Mouse (Mus musculus) brain, embryonic 14.5 days (tissue): Measurements from ENCODE around the gene Bicc1. TPM values are rescaled to one million over a fixed set of nuclear protein-coding genes. Genes with fewer than 3 reads are reported as not detected.
A peak's percentile ranks its signal among the peaks of the same experiment; 100 is the strongest.

ENCODE experiments used
- DNase-seq: peaks from one replicate; pipeline ENCODE4 v3.0.0-alpha.2; 2011; ENCODE audit warnings: low read depth
- CTCF ChIP-seq: fragments of 200-500 bp; IDR thresholded peaks from 2 replicates; pipeline ENCODE4 v1.5.1; 2012; ENCODE audit warnings: inconsistent platforms, mild to moderate bottlenecking, moderate library complexity, borderline replicate concordance; ENCODE audit not compliant: insufficient read depth, insufficient read length; ENCODE audit errors: extremely low read depth
- POLR2A ChIP-seq: fragments of 200-500 bp; IDR thresholded peaks from 2 replicates; pipeline ENCODE4 v1.6.1; 2012; ENCODE audit warnings: mild to moderate bottlenecking, inconsistent platforms, borderline replicate concordance; ENCODE audit not compliant: poor library complexity, insufficient read depth, insufficient read length, severe bottlenecking; ENCODE audit errors: extremely low read depth
- polyA plus RNA-seq: library from polyadenylated mRNA; depleted of rRNA; stranded (reverse); fragments of >200 nt; gene quantifications from 2 replicates; pipeline ENCODE4 v1.2.3, GENCODE M21; 2012

Gene Bicc1
- polyA plus RNA-seq, 1 experiment, result 6.9 TPM

GRCm38 (mm10) chr10:71150486-71150885 lies 9.0 kb downstream of the Bicc1 start:
- TF ChIP-seq POLR2A (no peak), CTCF (no peak)
- no peak for DNase-seq

DNA sequence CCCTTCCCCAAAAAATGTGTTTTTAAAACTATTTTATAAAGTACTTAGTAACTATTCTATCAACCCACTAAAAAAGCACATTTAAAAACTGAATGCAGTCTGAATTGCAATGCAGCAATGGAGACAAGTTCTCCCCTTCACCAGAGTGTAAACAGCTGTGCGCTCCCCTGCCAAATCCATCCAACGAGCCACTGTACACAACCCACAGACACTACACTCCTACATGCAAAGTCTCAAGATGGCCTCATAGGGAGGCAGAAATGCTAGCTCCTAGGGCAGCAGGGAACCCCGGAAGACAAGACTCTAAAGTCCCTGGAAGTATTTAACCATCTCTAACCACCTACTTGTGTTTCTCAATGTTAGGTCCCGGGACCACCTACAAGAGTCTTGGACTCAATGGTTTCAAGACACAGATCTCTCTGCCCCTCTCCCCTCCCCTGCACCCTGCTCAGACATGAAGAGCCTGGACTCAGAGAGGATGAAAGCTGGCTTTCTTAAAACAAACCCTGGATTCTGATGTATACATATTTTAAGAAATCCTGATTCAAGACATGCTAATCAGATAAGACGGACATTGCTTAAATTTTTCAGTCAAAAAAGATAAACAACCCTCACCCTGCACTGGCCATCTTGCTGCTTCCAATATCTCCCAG lies 10.4 kb downstream of the Bicc1 start:
- no peak for DNase-seq
- TF ChIP-seq POLR2A, result no peak

DNA sequence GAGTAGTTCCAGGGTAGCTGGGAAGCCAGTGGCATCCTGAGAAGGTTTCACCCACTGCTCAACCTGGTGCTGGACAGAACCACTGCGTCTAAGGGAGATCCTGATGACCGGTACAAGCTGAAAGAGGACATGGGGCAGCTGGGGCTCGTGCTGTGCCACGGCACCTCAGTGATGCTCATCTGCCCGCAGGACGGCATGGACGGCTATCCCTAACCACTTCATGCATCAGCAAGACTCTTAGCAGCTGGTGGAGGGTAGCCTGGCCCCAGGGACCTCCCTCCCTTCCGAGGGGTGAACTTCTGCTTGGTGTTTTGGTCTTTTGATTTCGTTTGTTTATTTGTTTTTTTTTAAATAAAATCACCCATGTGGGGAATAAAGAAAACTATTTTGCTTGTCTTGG lies 11.3 kb downstream of the Bicc1 start:
- TF ChIP-seq CTCF, result no peak
- TF ChIP-seq POLR2A, result no peak
- DNase-seq, result no peak

DNA sequence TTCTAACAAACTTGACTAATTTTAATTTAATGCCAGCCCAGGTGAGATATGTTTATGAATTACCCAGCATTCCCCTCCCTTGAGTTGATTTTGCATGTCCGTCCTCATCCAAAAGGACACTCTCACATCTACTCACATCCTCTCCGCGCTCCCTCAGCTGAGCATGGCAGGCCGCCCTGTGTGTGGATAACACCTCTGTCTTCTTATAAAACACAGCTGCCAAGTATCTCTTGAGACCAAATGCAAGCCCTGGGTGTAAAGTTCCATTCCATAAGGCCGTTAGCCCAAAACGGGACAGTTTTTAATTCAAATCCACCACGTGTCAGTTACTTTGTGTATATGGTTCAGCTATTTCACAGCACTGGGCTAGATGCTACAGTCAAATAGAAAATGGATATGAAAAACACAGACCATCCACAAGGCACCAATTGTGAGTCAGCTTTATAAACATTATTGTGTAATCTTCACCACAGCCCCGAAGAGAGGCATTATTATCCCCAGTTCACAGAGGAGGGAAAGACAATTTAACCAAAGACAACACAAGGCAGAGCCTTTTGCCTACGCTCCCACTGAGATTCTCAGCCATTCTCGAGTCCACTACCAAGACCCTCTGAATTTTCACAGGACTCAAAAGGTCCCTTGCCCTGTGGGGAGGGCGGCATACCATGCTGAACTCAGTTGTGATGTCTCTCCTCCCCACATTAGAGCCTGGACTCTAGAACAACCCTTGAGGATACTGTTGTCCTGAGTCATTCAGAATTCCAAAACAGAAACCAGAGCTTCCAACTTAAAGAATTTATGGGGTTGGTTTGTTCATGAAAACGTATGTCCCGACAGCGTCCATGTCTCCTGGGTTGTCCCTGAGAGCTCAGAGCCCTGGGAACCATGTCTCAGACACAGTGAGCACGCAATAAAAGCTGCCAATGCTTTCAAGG lies 12.6 kb downstream of the Bicc1 start:
- no peak for TF ChIP-seq CTCF
- no peak for TF ChIP-seq POLR2A
- peak; percentile 32 for DNase-seq

DNA sequence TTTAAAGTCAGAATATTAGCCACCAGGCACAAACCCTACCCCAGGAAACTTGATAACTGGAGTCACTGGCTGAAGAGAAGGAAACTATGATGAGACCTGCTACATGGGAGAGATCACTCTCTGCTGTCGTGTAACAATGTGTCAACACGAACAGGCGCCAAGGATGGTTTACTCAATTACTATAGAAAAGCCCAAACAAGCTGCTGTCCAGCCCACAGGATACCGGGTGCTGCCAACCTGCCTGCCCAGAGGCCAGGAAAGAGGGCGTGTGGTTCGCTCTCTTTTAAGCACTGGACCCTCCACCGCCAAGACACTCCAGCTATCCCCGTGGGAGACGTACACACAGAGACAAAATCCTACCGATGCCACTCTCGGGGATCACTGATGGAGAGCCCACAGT lies 13.7 kb downstream of the Bicc1 start:
- no peak for DNase-seq
- TF ChIP-seq CTCF, result no peak
- no peak for TF ChIP-seq POLR2A

DNA sequence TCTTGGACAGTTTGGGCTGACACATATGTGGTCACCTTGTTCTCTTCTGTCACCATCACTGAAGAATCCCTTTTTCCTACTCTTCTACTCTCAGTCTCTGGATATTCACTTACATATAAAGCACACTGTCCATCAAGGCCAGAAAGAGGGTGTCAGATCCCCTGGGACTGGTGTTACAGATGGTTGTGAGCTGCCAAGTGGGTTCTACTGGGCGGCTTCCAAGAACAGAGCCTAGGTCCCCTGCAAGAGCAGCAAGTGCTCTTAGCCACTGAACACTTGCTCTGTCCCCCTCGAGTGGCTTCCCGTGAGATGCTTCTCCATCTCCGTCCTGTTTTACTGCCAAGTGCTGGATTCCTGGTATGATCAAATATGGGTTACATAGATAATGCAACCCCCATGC lies 15.3 kb downstream of the Bicc1 start:
- TF ChIP-seq POLR2A (no peak), CTCF (no peak)

DNA sequence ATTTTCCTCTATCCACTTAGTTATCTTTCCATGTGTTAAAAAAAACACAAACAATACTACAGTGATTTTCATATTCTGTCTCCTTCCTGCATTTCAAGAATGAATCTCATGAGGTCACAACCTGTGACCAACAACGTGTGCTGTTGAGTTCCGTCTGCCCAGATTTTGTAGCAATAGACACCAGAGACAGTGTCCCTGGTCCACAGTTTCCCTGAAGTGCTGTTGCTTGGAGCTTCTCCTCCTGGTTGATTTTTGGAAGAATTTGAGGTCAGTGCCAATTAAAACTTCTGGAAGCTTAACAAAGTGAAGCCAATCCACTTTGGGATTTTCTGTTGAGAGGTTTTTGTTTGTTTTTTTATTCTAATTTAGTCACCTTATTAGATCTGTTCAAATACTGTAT lies 16.9 kb downstream of the Bicc1 start:
- no peak for DNase-seq
- TF ChIP-seq POLR2A (no peak), CTCF (no peak)

More for the DNA sequence above, 15.3 kb downstream of the Bicc1 start:
- DNase-seq, result no peak

- DNase-seq, result no peak
- no peak for TF ChIP-seq CTCF
- TF ChIP-seq POLR2A, result no peak
Observed at GRCm38 (mm10) chr10:71140281-71140845, 19.1 kb downstream of the Bicc1 start.

GRCm38 (mm10) chr10:71138852-71139197 lies 20.7 kb downstream of the Bicc1 start:
- no peak for TF ChIP-seq POLR2A
- TF ChIP-seq CTCF, result no peak
- DNase-seq, result no peak

GRCm38 (mm10) chr10:71138132-71138851 lies 21.2 kb downstream of the Bicc1 start:
- peak; percentile 21 for DNase-seq

GRCm38 (mm10) chr10:71137606-71138005 lies 21.9 kb downstream of the Bicc1 start:
- no peak for DNase-seq
- TF ChIP-seq CTCF (no peak), POLR2A (no peak)

More at GRCm38 (mm10) chr10:71138132-71138851, 21.2 kb downstream of the Bicc1 start:
- TF ChIP-seq CTCF (no peak), POLR2A (no peak)

DNA sequence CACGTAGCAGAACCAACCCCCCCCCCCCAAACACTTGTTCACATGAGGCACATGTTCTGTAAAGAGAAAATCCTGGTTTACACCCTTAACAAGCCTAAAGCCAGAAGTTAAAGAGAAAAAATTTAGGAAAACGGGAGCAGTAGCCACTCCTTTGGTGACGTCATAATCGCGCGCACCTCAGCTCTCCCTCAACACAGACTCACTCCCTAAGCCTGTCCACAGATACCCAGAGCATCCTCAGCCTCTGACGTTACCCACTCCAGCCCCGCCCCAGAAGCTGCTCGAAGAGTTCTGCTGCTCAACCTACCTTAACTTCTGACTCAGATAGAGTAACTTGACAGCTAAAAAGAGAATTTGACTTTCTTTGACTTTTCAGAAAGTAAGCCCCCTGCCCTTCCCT lies 28.2 kb downstream of the Bicc1 start:
- TF ChIP-seq POLR2A (no peak), CTCF (no peak)
- DNase-seq, result no peak
